Mouse (Mus musculus): ENCODE data around the gene Llgl2.

Gene Llgl2

GRCm38 (mm10) chr11:115878071-115878470 is 54.2 kb downstream of the Llgl2 start:
- DNase-seq (ENCODE audit: low spot score in 2 of 2) = no peak

GRCm38 (mm10) chr11:115881002-115881401 is 57.2 kb downstream of the Llgl2 start:
- DNase-seq (ENCODE audit: low spot score in 2 of 2) = peak in 1 of 2 experiments; percentile 26

GRCm38 (mm10) chr11:115883251-115883650 is 59.4 kb downstream of the Llgl2 start:
- DNase-seq (ENCODE audit: low spot score in 2 of 2) = no peak

DNA sequence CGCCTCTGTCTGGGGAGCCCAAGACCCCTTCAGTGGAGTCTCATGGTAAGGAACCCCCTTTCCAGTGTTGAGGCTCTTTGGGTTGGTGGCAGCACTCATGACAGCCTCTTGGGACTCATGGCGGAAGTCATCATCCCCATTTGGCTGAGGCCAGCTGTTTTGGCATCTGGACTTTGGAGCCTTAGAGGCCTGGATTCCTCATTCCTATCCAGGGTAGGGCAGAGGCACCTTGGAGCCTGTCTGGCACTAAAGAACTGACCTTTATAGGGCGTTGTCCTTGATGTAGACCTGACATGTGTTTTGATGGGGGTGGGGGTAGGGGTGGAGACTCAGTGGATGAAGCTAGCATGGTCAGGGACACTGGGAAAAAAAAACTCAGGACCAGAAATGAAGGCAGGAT is 60.5 kb downstream of the Llgl2 start:
- DNase-seq (ENCODE audit: low spot score in 2 of 2) = no peak

GRCm38 (mm10) chr11:115885281-115885680 is 61.4 kb downstream of the Llgl2 start:
- no peak for DNase-seq (ENCODE audit: low spot score in 2 of 2)

GRCm38 (mm10) chr11:115886446-115886845 is 62.6 kb downstream of the Llgl2 start:
- no peak for DNase-seq (ENCODE audit: low spot score in 2 of 2)

- DNase-seq (ENCODE audit: low spot score in 2 of 2) = no peak
Measured at GRCm38 (mm10) chr11:115888020-115888419, 64.2 kb downstream of the Llgl2 start.

DNA sequence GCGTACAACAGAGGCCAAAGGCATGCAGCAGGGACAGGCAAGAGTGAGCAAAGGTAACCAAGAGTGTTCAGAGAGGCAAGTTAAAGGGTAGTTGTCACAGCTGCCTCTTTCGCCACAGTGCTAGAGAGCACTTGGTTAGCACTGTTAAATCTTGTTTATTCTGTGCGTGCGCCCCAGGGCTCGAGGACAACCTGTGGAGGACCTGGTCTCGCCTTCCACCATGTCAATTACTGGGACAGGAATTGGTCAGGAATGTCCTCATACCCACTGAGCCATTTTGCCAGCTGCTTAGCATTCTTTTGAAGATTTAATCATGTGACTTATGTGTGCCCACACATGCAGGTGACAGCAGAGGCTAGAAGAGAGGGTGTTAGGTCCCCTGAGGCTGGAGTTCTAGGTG is 65.3 kb downstream of the Llgl2 start:
- DNase-seq (ENCODE audit: low spot score in 2 of 2) = no peak

DNA sequence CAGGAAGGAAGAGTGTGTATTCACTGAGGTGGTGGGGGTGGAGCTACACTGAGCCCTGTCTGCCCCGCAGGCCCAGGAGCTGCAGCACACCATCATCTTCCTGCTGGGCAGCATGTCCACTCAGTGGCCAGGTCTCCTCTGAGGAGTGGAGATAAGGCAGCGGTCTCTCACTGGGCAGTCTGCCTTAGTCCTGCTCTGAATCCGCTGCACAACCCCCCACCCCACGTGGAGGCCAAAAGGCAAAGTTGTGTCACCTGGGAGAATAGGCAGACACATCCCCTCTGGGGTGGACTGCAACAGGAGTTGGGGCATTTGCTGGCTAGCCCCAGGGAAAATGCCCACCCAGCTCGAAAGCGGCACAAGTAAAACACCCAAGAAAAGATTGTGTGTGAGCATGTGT is 68.4 kb downstream of the Llgl2 start:
- DNase-seq (ENCODE audit: low spot score in 2 of 2) = no peak

- DNase-seq (ENCODE audit: low spot score in 2 of 2) = no peak
Measured at GRCm38 (mm10) chr11:115893071-115893470, 69.2 kb downstream of the Llgl2 start.

DNA sequence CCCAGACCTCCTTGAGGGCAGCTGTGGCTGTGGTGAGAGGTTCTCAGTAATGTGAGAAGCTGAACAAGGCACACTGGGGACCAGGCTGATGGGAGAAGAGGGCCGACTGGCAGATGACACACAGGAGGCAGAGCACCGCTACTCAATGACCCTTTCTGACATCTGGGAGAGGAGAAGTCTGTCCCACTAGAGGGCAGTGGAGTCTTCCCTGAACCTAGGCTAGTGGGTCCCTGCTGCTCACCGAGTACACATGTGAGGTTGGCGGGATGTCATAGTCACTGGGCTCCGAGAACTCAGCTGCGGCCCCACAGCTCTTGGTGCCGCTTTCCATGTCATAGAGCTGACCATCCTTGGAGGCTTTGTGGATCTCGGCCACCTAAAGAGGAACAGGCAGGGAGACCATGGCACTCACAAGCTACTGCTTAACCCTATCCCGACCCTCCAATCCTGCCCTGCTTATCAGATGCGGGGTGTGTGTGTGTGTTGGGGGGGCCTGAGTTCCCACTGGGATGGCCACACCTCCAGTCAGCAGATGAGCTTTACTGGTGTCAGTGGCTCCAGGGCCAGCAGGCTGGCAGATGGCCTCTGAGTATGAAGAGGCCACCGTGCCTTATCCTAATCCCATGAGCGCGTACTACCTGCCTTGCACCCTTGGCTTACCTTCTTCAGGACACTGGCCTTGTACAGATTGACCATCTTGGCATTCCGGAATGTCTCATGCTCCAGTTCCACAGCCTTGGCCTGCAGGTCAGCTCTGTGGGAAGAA is 71.1 kb downstream of the Llgl2 start:
- DNase-seq (ENCODE audit: low spot score in 2 of 2) = peak in 1 of 2 experiments; percentile 20

GRCm38 (mm10) chr11:115898446-115898845 is 74.6 kb downstream of the Llgl2 start:
- no peak for DNase-seq (ENCODE audit: low spot score in 2 of 2)

- peak; percentile 52 to 57 for DNase-seq (ENCODE audit: low spot score in 2 of 2)
Measured at GRCm38 (mm10) chr11:115898886-115899285, 75.0 kb downstream of the Llgl2 start.

GRCm38 (mm10) chr11:115899486-115900266 is 75.8 kb downstream of the Llgl2 start, which contains the start of gene Smim5:
TSS of gene Smim5 (plus strand) at chr11:115899966.
- DNase-seq (ENCODE audit: low spot score in 2 of 2) = peak; percentile 43 to 48

- DNase-seq (ENCODE audit: low spot score in 2 of 2) = no peak
Measured at GRCm38 (mm10) chr11:115900561-115901337, 76.9 kb downstream of the Llgl2 start.

GRCm38 (mm10) chr11:115901338-115902161 is 77.7 kb downstream of the Llgl2 start:
- peak; percentile 32 to 56 for DNase-seq (ENCODE audit: low spot score in 2 of 2)

- DNase-seq (ENCODE audit: low spot score in 2 of 2) = no peak
Measured at GRCm38 (mm10) chr11:115902177-115902576, 78.3 kb downstream of the Llgl2 start.

- peak; percentile 52 to 74 for DNase-seq (ENCODE audit: low spot score in 2 of 2)
Measured at GRCm38 (mm10) chr11:115902831-115903230, 79.0 kb downstream of the Llgl2 start.

DNA sequence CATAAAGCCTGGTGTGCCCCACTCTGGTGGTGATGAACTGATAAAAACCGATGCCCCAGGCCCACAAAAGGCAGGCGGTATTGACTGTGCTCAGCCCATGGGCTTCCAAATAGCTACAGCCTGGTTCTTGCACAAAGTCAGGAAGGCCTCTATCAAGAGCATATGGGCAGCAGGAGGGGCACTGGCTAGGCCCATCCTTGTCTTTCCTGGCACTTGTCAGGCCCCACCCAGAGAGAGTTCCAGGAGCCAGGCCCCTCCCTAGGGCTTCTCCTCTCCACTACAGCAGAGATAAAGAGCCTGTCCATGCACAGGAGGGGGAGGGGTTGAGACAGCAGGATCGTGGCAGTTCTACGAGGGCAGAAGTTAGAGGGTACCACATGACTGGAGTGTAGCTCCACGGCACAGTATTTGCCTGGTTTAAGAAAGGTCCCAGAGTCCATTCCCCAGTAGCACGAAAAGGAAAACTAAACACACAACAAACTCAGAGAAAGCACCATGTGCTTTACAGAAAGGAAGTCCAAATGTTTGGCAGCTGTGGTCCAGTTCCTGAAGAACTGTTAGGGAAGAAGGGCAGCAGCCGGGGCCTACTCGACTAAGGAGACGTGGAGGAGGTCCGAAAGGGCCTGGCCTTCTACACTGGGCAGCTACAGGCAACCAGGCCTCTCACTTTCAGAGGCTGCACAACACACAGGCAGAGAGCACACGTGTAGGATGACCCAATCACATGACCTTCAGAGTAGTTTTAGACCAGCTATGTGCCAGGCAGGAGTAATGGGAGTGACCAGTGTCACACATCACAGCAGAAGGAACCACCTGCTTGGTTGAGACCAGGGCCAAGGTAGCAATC is 79.8 kb downstream of the Llgl2 start:
- peak; percentile 67 to 82 for DNase-seq (ENCODE audit: low spot score in 2 of 2)

Data from spleen, postnatal 36 days (tissue).